Mouse (Mus musculus) hindbrain, postnatal 0 days (tissue): ENCODE measurements around the gene Eif3l. TPM values are rescaled to one million over a fixed set of nuclear protein-coding genes. Genes with fewer than 3 reads are reported as not detected.

Experiments
- ATAC-seq: fragments of 200-750 bp; cut with Nextera tagmentation; 2 replicates; pipeline ENCODE4 v1.8.0; 2017; ENCODE audit warnings: mild to moderate bottlenecking, moderate TSS enrichment, moderate library complexity
- DNase-seq: peaks from one replicate; pipeline ENCODE4 v3.0.0-alpha.2; 2015; ENCODE audit warnings: low spot score
- H3K27ac ChIP-seq: fragments of 300-500 bp; sonication (generic); 2 replicates; pipeline ENCODE4 v1.5.1; 2014; ENCODE audit warnings: mild to moderate bottlenecking
- H3K27me3 ChIP-seq: fragments of 300-500 bp; sonication (generic); 2 replicates; pipeline ENCODE4 v1.6.1; 2014; ENCODE audit warnings: low read length, mixed read lengths; ENCODE audit not compliant: insufficient read depth
- H3K36me3 ChIP-seq: fragments of 300-500 bp; sonication (generic); 2 replicates; pipeline ENCODE4 v1.6.1; 2014; ENCODE audit warnings: low read length, mixed read lengths; ENCODE audit not compliant: insufficient read depth
- H3K4me1 ChIP-seq: fragments of 300-500 bp; sonication (generic); 2 replicates; pipeline ENCODE4 v1.6.1; 2014; ENCODE audit warnings: antibody characterized with exemption, low read length, mixed read lengths; ENCODE audit not compliant: insufficient read depth
- H3K4me2 ChIP-seq: fragments of 300-500 bp; sonication (generic); 2 replicates; pipeline ENCODE4 v1.6.1; 2014; ENCODE audit warnings: low read depth, mild to moderate bottlenecking, low read length, moderate library complexity, mixed read lengths
- H3K4me3 ChIP-seq: fragments of 300-500 bp; sonication (generic); 2 replicates; pipeline ENCODE4 v1.5.1; 2014; ENCODE audit warnings: low read length
- H3K9ac ChIP-seq: fragments of 300-500 bp; sonication (generic); replicated peaks from 2 replicates; pipeline ENCODE4 v1.6.1; 2014; ENCODE audit warnings: mild to moderate bottlenecking, low read length, moderate library complexity, mixed read lengths
- H3K9me3 ChIP-seq: fragments of 300-500 bp; sonication (generic); 2 replicates; pipeline ENCODE4 v1.6.1; 2016; ENCODE audit warnings: low read length, mixed read lengths
- CTCF ChIP-seq: IDR thresholded peaks from 2 replicates; pipeline ENCODE4 v1.5.1; 2016; ENCODE audit warnings: antibody characterized with exemption, control low read depth, low read depth
- WGBS: fragments of 180-500 bp; shearing (Covaris S2); extraction: QIAGEN DNeasy Blood & Tissue Kit; methylation state at CpG from one replicate; pipeline ENCODE4 v1.1.7; 2014; 5-methylcytosine and 5-hydroxymethylcytosine counted together
- polyA plus RNA-seq: library from polyadenylated mRNA; unstranded; fragments of >200 nt; fragmentation: Nextera tagmentation; extraction: Ambion mirVana; gene quantifications from 2 replicates; pipeline ENCODE4 v1.2.1, GENCODE M21; 2015
- total RNA-seq: library from RNA; depleted of rRNA; stranded (reverse); fragments of >200 nt; gene quantifications from 2 replicates; pipeline ENCODE4 v1.2.3, GENCODE M21; 2014

Eif3l gene
- total and polyA plus RNA-seq, 2 experiments from 2014 or later = 164 to 221 TPM

DNA sequence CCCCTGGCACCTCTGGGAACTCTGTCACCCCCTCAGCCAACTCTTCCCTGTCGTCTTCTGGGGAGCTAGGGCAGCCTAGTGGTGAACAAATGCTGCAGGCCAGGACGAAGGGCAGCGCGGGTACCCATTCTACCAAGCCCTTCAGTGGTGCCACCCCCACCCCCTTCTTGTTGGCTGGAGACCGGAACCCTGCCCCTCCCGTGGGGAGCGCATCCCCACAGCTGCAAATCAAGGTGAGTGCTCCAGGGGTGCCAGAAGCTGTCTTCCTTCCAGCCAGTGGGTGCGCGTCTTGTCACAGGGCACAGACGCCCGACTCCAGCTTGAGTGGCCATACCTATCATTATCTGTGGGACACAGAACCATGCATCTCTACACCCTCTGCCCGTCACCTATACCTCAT, 52.1 kb downstream of the Eif3l start:
- H3K9me3 ChIP-seq = no peaks in the 10 kb centered on the region
- 93% methylated on average over 12 of the region's 12 CpGs for WGBS
- H3K27me3 ChIP-seq = no peaks in the 10 kb centered on the region
- TF ChIP-seq CTCF = no peak
- peaks cover 48% of the 10 kb centered on the region for H3K36me3 ChIP-seq
- H3K27ac ChIP-seq = no peak overlapping the region
- H3K9ac ChIP-seq = no peak overlapping the region
- no peaks in the 10 kb centered on the region for H3K4me1 ChIP-seq
- H3K4me3 ChIP-seq = no peak overlapping the region
- ATAC-seq (no peak), DNase-seq (no peak)
- no peak overlapping the region for H3K4me2 ChIP-seq

DNA sequence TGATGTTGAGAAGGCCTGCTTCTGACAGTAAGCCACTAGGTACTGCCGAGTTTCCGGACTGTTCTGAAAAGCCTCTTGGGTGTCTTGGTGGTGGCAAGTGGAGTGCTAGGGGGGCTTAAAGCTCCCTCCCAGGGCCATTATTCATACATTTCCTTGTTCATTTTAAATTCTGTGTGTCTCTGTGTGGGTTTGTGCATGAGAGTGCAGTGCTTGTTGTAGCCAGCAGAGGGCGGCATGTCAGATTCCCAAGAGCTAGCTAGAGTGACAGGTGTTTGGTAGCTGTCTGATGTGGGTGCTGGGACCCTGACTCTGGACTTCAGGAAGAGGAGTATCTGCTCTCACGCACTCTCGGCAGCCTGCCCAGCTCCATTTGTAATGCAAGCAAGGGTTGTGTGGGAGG, 53.2 kb downstream of the Eif3l start:
- H3K4me2 ChIP-seq = no peak overlapping the region
- H3K9ac ChIP-seq = no peak overlapping the region
- no peaks in the 10 kb centered on the region for H3K27me3 ChIP-seq
- ATAC-seq (no peak), DNase-seq (no peak)
- H3K4me3 ChIP-seq = no peak overlapping the region
- no peak overlapping the region for H3K27ac ChIP-seq
- H3K4me1 ChIP-seq = no peaks in the 10 kb centered on the region
- peaks cover 48% of the 10 kb centered on the region for H3K36me3 ChIP-seq
- H3K9me3 ChIP-seq = no peaks in the 10 kb centered on the region
- 96% methylated on average over 5 of the region's 5 CpGs for WGBS
- TF ChIP-seq CTCF = peak; percentile 64

DNA sequence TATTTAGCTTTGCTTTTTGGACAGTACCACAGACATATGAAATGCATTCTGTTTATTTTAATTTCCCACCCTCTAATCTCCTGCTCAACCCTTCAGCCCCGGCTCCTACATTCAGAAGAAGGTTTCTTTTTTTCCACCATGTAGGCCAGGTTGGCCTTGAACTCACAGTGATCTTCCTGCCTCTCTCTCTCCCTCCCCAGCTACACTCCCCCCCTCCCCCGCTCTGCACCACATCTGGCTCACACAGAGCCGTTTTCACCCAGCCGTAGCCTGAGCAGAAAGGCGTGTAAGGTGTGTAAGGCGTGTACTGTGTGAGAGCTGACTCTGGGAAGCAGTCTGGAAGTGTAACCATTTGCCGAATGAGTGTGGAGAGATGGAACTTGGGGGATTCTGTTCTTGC, 54.3 kb downstream of the Eif3l start:
- 86% methylated on average over 7 of the region's 7 CpGs for WGBS
- H3K9me3 ChIP-seq = no peaks in the 10 kb centered on the region
- no peak for TF ChIP-seq CTCF
- H3K4me3 ChIP-seq = no peak overlapping the region
- H3K27me3 ChIP-seq = no peaks in the 10 kb centered on the region
- no peak overlapping the region for H3K9ac ChIP-seq
- peaks cover 58% of the 10 kb centered on the region for H3K36me3 ChIP-seq
- H3K4me1 ChIP-seq = no peaks in the 10 kb centered on the region
- no peak overlapping the region for H3K4me2 ChIP-seq
- H3K27ac ChIP-seq = no peak overlapping the region
- DNase-seq (no peak), ATAC-seq (no peak)

DNA sequence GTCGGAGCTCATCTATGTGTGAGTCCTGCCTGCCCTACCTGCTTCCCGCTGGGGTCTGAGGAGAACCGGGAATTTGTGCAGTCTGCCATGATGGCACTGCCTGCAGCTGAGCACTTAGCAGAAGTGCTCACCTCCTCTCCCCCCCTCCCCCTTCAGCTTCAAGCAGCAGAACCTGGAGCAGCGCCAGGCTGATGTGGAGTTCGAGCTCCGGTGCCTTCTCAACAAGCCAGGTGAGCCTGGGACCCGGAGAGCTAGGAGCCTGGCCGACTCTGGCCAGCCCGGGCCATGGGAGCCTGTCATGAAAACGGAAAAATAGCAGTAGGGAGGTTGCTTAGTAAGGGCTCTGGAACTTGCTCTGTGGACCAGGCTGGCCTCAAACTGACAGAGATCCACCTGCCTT, 55.8 kb downstream of the Eif3l start:
- DNase-seq (no peak), ATAC-seq (no peak)
- Histone ChIP-seq H3K27ac (no peak overlapping the region), H3K4me3 (no peak overlapping the region), H3K27me3 (no peaks in the 10 kb centered on the region), H3K9me3 (no peaks in the 10 kb centered on the region), H3K4me2 (no peak overlapping the region), H3K4me1 (no peaks in the 10 kb centered on the region), H3K9ac (no peak overlapping the region), H3K36me3 (peaks cover 57% of the 10 kb centered on the region)
- no peak for TF ChIP-seq CTCF
- 83% methylated on average over 10 of the region's 10 CpGs for WGBS

DNA sequence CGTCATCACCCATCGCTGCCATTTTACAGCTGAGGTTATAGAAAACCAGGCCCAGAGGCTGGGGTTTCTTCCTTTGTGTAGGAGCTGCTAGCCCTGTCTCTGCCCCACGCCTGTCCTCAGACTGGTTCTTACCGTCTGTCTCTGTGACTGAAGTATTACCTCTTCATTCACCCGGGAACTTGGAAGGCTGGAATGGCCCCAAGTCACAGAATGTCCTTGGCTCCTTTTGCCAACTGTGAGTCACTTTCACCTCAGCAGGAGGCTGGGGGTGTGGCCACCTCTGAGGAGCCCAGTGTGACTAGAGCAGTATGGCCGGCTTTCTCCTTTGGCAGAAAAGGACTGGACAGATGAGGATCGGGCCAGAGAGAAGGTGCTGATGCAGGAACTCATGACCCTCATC, 56.5 kb downstream of the Eif3l start:
- DNase-seq (peak; percentile 38), ATAC-seq (no peak)
- no peak overlapping the region for H3K9ac ChIP-seq
- 57% methylated on average over 7 of the region's 7 CpGs for WGBS
- H3K4me3 ChIP-seq = no peak overlapping the region
- H3K9me3 ChIP-seq = no peaks in the 10 kb centered on the region
- peaks cover 51% of the 10 kb centered on the region for H3K36me3 ChIP-seq
- TF ChIP-seq CTCF = no peak
- H3K4me1 ChIP-seq = no peaks in the 10 kb centered on the region
- H3K27ac ChIP-seq = no peak overlapping the region
- H3K27me3 ChIP-seq = no peaks in the 10 kb centered on the region
- no peak overlapping the region for H3K4me2 ChIP-seq

DNA sequence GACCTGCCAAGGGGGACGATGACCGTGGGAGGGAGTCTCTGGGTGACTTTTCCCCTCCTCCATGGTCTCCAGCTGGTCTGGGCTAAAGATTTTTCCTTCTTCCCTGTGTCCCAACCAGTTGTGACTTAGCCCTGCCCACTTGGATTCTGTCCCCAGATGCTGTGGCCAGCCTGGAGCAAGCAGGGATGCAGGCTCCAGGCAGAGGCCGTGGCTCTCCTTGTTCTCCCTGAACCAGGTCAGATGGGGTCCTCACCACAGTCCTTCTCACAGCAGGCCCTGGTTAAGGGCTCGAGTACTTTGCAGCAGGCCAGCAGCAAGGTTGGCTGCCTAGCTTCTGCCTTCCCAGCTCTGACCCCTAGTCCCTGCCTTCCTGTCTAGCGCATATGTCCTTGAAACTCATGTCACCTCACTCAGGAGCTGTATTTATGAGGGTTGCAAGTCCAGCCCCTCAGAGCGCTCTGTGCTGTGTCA, 58.2 kb downstream of the Eif3l start:
- Histone ChIP-seq H3K4me3 (no peak overlapping the region), H3K4me2 (no peak overlapping the region), H3K9ac (no peak overlapping the region), H3K4me1 (no peaks in the 10 kb centered on the region), H3K27ac (no peak overlapping the region), H3K36me3 (peaks cover 35% of the 10 kb centered on the region), H3K9me3 (no peaks in the 10 kb centered on the region), H3K27me3 (no peaks in the 10 kb centered on the region)
- DNase-seq (no peak), ATAC-seq (no peak)
- no peak for TF ChIP-seq CTCF
- 78% methylated on average over 6 of the region's 6 CpGs for WGBS

DNA sequence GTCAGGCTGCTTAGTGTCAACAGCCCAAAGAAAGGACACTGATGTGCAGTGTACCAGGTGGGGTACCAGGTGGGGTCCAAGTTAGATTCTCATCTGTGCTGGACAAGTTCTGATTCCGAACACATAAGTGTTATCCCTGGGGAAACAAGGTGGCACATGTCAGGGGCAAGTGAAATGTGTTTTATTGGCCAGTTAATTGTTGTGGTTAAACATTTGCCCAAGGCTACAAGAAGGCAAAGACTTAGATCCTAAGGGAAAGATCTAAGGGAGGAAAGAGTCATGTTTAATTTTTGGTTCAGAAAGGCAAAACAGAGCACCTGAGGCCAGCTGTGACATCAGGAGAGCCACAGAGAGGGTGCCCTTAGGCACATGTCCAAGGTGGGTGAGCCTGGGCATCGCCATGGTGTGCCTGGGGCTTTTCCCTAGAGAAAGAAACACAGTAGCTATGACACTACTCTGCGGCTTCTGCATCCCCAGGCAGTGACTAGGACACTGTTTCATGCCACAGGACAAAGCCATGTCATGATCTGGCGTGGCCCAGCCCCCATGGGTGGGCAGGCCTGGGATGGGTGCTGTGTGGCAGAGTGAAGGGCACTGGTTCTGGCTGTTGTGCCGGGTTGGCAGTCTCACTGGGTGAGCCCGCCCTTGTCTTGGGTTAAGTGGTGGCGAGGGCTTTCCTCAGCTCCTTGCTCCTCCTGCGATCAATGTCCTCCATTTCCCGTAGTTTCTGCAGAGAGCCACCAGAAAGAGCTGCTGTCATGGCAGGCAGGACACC, 59.7 kb downstream of the Eif3l start:
- Histone ChIP-seq H3K9ac (no peak overlapping the region), H3K27me3 (no peaks in the 10 kb centered on the region), H3K27ac (no peak overlapping the region), H3K4me2 (no peak overlapping the region), H3K36me3 (peaks cover 32% of the 10 kb centered on the region), H3K4me1 (no peaks in the 10 kb centered on the region), H3K4me3 (no peak overlapping the region), H3K9me3 (no peaks in the 10 kb centered on the region)
- TF ChIP-seq CTCF = no peak
- no peak for DNase-seq
- 82% methylated on average over 9 of the region's 9 CpGs for WGBS
- no peak for ATAC-seq
